Mouse (Mus musculus) spleen, postnatal 4 days (tissue): Measurements from ENCODE around the gene Btnl9.
"Not testable (repeated sequence)": the region's sequence is repeated elsewhere in the genome, so short reads cannot be mapped to it uniquely, and the experiment has no call there.

Source experiments
- DNase-seq, 2 experiments: peaks; one replicate each; pipeline ENCODE4 v3.0.0; 2022; ENCODE audit warnings: low spot score in 2 of 2

Btnl9 gene

GRCm38 (mm10) chr11:49176047-49176779, 10.7 kb downstream of the Btnl9 start:
- DNase-seq = not testable (repeated sequence)

GRCm38 (mm10) chr11:49175345-49175744, 11.6 kb downstream of the Btnl9 start:
- no peak for DNase-seq

GRCm38 (mm10) chr11:49170576-49170975, 16.4 kb downstream of the Btnl9 start:
- DNase-seq = no peak

GRCm38 (mm10) chr11:49168839-49169611, 17.9 kb downstream of the Btnl9 start:
- no peak for DNase-seq

- DNase-seq = no peak
Measured at GRCm38 (mm10) chr11:49156821-49157814, 29.8 kb downstream of the Btnl9 start.

GRCm38 (mm10) chr11:49154077-49154476, 32.9 kb downstream of the Btnl9 start, which contains the start of gene Olfr1394:
Gene Olfr1394, plus strand, starts transcription at chr11:49154377.
- DNase-seq = no peak

GRCm38 (mm10) chr11:49141974-49142373, 45.0 kb downstream of the Btnl9 start, which contains the start of gene Olfr1395:
Gene Olfr1395, plus strand, starts transcription at chr11:49142274.
- DNase-seq = no peak

GRCm38 (mm10) chr11:49124169-49124568, 62.8 kb downstream of the Btnl9 start:
- no peak for DNase-seq

GRCm38 (mm10) chr11:49119635-49120034, 67.3 kb downstream of the Btnl9 start:
- no peak for DNase-seq
